Mouse (Mus musculus): ENCODE data around the gene Traf2.

DNA sequence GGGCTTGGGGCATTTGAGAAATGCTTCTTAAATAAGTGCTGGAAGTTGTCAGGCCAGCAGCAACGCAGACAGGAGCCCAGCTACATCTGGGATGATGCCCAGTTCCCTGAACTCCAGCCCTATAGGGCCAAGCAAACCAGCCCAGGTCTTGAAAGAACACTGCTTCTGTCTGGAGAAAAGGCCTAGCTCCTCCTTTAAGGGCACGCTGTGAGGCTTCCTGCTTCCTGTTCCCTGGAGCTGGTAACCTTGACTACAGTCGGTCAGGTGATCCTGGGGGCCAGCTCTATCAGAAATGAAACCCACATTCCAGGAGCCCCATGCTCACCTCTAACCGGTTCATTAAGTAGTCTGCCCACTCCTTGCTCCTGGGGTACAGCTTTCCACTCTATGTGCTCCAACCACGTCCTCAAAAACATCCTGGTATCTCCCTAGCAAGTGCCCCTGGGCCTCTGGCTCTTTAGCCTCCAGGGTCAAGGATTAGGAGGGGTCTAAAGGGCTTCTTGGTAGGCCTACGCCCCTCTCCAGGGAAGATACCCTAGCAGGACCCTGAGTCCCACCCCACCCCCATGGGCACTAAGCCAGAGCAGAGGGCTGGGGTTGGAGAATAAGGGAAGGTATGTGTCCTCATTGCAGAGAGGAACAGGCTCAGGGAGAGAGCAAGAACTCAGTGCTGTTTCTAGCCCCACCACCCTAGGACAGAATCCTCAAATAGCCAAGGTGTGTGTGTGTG is 48.7 kb downstream of the Traf2 start:
- TF ChIP-seq CTCF (conservative IDR thresholded peaks at IDR 0.05; ENCODE audit: low read length) = no peak
- no peak for TF ChIP-seq NANOG (IDR thresholded peaks at IDR 0.05; ENCODE audit: borderline replicate concordance, low read length)
